In the genomic region with DNA sequence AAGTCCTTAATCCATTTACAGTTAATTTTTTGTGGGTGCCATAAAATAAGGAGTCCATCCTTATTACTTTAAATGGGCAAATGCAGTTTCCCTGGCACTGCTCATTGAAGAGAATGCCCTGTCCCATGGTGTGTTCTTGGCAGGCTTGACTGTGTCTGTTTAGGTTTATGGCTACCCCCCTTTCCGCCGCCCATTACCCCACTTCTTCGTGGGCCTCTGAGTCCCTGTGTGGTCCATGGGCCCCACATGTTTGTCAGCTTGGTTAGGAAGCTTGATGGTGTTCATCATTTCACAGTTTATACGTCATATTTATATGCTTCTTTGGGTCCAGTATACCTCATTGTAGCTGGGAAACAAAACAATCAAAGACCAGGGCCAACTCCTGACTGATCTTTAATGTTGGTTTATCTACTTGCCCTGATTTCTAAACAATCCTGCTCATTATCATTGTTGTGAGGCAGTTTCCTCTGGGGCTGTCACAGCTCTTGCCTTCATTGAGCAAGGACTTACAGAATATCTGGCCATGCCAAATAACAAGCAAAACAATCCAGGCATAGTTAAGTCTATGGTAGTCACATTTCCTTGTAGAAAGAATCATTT, we compare ENCODE assay signal across 23 mouse cellular contexts. TPM values are rescaled to one million over a fixed set of nuclear protein-coding genes. Genes with fewer than 3 reads are reported as not detected.
DNase-seq lines count a peak whose midpoint lies in the region; ATAC-seq and TF ChIP-seq lines count a peak whose summit lies in the region.
"Had no signal": no experiment of that assay in that cellular context is flagged by ENCODE, and none has a peak within 500 bp of the region (broad histone marks: within the 10 kb centered on the region; RNA-seq: fewer than 3 reads in every experiment).

No protein-coding gene starts in this region.

- TF ChIP-seq POLR2A in brain, embryonic 14.5 days (IDR thresholded peaks at IDR 0.05; ENCODE audit: borderline replicate concordance, extremely low read depth, insufficient read depth, insufficient read length, poor library complexity, severe bottlenecking) = no peak

- intact Hi-C loops in left cerebral cortex, postnatal 4 days (cut with DNase I) = no loop called here
- intact Hi-C loops in left cerebral cortex, postnatal 36 days (cut with DNase I) = loop anchor here (10.0 kb wide), 1 partner anchor 743 kb away; no protein-coding TSS in a partner anchor

- ATAC-seq in megakaryocyte progenitor cell, adult 5-6 weeks (replicated peaks; ENCODE audit: poor library complexity) = no peak
- ATAC-seq: CD4-positive, CD25-positive, alpha-beta regulatory T cell, adult 4 months; forebrain, embryonic 13.5 days; liver, embryonic 12.5 days; liver, postnatal 0 days had no signal

- DNase-seq in left cerebral cortex, postnatal 4 days = peak; percentile 27
- DNase-seq in left cerebral cortex, postnatal 36 days (ENCODE audit: low spot score in 2 of 2) = no peak
- DNase-seq in lung, postnatal 36 days = peak; percentile 7
- DNase-seq in lung, adult 18-20 months = no peak
- peak; percentile 16 for DNase-seq in brain, embryonic 14.5 days (ENCODE audit: low read depth)
- no peak for DNase-seq in right cerebral cortex, adult 18-20 months
- DNase-seq: adrenal gland, adult 8-10 months; cerebellum, adult 8-10 months; cerebellum, postnatal 25 days; gastrocnemius, postnatal 10 days; heart, postnatal 14 days; kidney, adult 18-20 months; kidney, postnatal 25 days; liver, postnatal 0 days; midbrain, embryonic 14.5 days; thymus, adult 2 months; thymus, postnatal 36 days had no signal

- no peak for TF ChIP-seq CTCF in brain, embryonic 14.5 days (IDR thresholded peaks at IDR 0.05; ENCODE audit: borderline replicate concordance, extremely low read depth, insufficient read depth, insufficient read length)

RNA-seq across cellular contexts. Expression of a gene that starts 20.9 kb away (rescaled TPM):
- total RNA-seq in left cerebral cortex, postnatal 4 days (2021) = 10 to 100 TPM; 32.5 to 32.7 TPM
- 1 to 10 TPM; 5.4 to 7.7 TPM for total RNA-seq in left cerebral cortex, postnatal 36 days (2021)
- polyA plus RNA-seq in brain, embryonic 14.5 days (2012; rRNA removed) = 33.8 and 73.2 TPM in 2 replicates
- total RNA-seq in megakaryocyte progenitor cell, adult 5-6 weeks (2015) = not detected in 2 replicates
- under 0.01 TPM in 1 of 2 replicates, not detected in the other for total RNA-seq in megakaryocyte progenitor cell, adult 5-6 weeks (2017)
- total RNA-seq: granulocyte monocyte progenitor cell, adult 5-6 weeks; megakaryocyte-erythroid progenitor cell, adult 5-6 weeks had no signal

Comparison
In these comparisons a context has a peak if more than half of its experiments do, and no peak if none do; other contexts are left out.
1. DNase-seq: peak in left cerebral cortex, postnatal 4 days (single experiment), lung, postnatal 36 days (single experiment) and brain, embryonic 14.5 days (single experiment); none in left cerebral cortex, postnatal 36 days (0 of 2), lung, adult 18-20 months (0 of 2) and right cerebral cortex, adult 18-20 months (single experiment).
2. RNA of a gene that starts 20.9 kb away (total RNA-seq): 32.5 to 32.7 TPM in left cerebral cortex, postnatal 4 days and 5.4 to 7.7 TPM in left cerebral cortex, postnatal 36 days; under 0.01 TPM in megakaryocyte progenitor cell, adult 5-6 weeks; every median in the first group is over 4 times any median in the second.